Mouse (Mus musculus): ENCODE measurements around the gene Ctbs.
"Not testable (repeated sequence)": the region's sequence is repeated elsewhere in the genome, so short reads cannot be mapped to it uniquely, and the experiment has no call there.

Ctbs gene

GRCm38 (mm10) chr3:146449745-146450250 is at the start of gene Ctbs:
Ctbs (plus strand) TSS chr3:146449795.
- no peak for DNase-seq

- no peak for DNase-seq
These were observed 45.8 kb upstream of the Ctbs start for GRCm38 (mm10) chr3:146403770-146404169.

GRCm38 (mm10) chr3:146404311-146405201 is 45.0 kb upstream of the Ctbs start, which contains the start of gene Ssx2ip:
Ssx2ip (plus strand) TSS chr3:146404642.
- DNase-seq, result peak; percentile 99

- no peak for DNase-seq
These were observed 44.2 kb upstream of the Ctbs start for GRCm38 (mm10) chr3:146405213-146406006.

- DNase-seq, result peak; percentile 68
These were observed 43.6 kb upstream of the Ctbs start for GRCm38 (mm10) chr3:146406007-146406341.

- peak; percentile 26 for DNase-seq
These were observed 42.4 kb upstream of the Ctbs start for GRCm38 (mm10) chr3:146407086-146407721.

GRCm38 (mm10) chr3:146410114-146410513 is 39.5 kb upstream of the Ctbs start:
- DNase-seq, result no peak

GRCm38 (mm10) chr3:146412008-146412407 is 37.6 kb upstream of the Ctbs start:
- no peak for DNase-seq

- DNase-seq, result no peak
These were observed 37.1 kb upstream of the Ctbs start for GRCm38 (mm10) chr3:146412480-146412879.

- DNase-seq, result no peak
These were observed 36.6 kb upstream of the Ctbs start for GRCm38 (mm10) chr3:146413016-146413415.

- peak; percentile 42 for DNase-seq
These were observed 35.6 kb upstream of the Ctbs start for GRCm38 (mm10) chr3:146413992-146414391.

GRCm38 (mm10) chr3:146414555-146414954 is 35.0 kb upstream of the Ctbs start:
- DNase-seq, result no peak

GRCm38 (mm10) chr3:146417873-146418272 is 31.7 kb upstream of the Ctbs start:
- DNase-seq, result no peak

- DNase-seq, result no peak
These were observed 30.7 kb upstream of the Ctbs start for GRCm38 (mm10) chr3:146418901-146419300.

GRCm38 (mm10) chr3:146419534-146419933 is 30.1 kb upstream of the Ctbs start:
- no peak for DNase-seq

- no peak for DNase-seq
These were observed 29.5 kb upstream of the Ctbs start for GRCm38 (mm10) chr3:146419992-146420537.

- DNase-seq, result no peak
These were observed 27.8 kb upstream of the Ctbs start for GRCm38 (mm10) chr3:146421787-146422186.

- DNase-seq, result no peak
These were observed 25.9 kb upstream of the Ctbs start for GRCm38 (mm10) chr3:146423710-146424109.

GRCm38 (mm10) chr3:146424306-146424900 is 25.2 kb upstream of the Ctbs start:
- DNase-seq, result no peak

GRCm38 (mm10) chr3:146425902-146426301 is 23.7 kb upstream of the Ctbs start:
- no peak for DNase-seq

GRCm38 (mm10) chr3:146426489-146426888 is 23.1 kb upstream of the Ctbs start:
- DNase-seq, result no peak

GRCm38 (mm10) chr3:146433063-146433462 is 16.5 kb upstream of the Ctbs start:
- not testable (repeated sequence) for DNase-seq
